Mouse (Mus musculus): ENCODE results near the gene Stn1. TPM values are rescaled to one million over a fixed set of nuclear protein-coding genes. Genes with fewer than 3 reads are reported as not detected.

Stn1 gene
- polyA plus RNA-seq, 1 experiment from 2014 or later, result 54.7 TPM

DNA sequence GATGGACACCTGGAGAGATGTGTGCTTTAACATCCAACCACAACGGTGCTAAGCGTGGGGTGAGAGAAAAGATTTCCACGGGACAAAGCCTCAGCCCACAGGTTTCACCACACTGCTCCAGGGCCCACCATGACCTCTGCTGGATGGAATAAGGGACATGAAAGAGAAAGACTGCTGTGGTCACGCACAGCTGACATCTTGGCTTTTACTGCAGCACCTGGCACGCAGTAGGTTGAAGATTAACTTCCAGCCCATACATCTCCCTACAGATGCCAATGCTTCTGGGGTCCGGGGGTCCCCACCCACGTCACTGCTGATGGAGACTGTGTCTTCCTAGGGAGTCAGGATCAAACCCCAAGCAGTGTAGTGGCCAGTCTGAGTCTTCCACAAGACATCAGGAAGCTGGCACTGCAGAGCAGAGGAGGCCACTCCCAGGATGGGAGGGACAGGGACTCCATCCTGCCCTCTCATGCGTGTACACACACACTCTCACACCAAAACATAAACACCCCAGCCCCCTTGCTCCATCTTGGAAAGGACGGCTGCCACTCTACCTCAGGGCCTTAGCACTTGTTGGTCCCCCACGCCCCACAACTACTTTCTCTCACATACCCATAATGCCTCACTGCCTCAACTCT is 85.7 kb downstream of the Stn1 start:
- Histone ChIP-seq H3K27me3 (ENCODE audit: control insufficient read depth, insufficient read depth, low read length) (no peaks in the 10 kb centered on the region), H3K4me3 (ENCODE audit: low read length) (no peak overlapping the region), H3K27ac (ENCODE audit: low read depth, low read length) (peak overlapping the region; percentile 37; the same call in 1 of the 2 replicates), H3K4me2 (replicated peaks; ENCODE audit: low read depth, low read length) (no peak overlapping the region), H3K9me3 (ENCODE audit: control insufficient read depth, low read length) (no peaks in the 10 kb centered on the region), H3K36me3 (ENCODE audit: control insufficient read depth, insufficient read depth, low read length) (no peaks in the 10 kb centered on the region), H3K4me1 (ENCODE audit: control insufficient read depth, insufficient read depth, low read length) (peaks cover 59% of the 10 kb centered on the region), H3K9ac (ENCODE audit: low read depth, low read length) (no peak overlapping the region)
- 48% methylated on average over 10 of the region's 10 CpGs for WGBS
- ATAC-seq (ENCODE audit: low FRiP score, low TSS enrichment), result peak; percentile 25

Other genes with a start within 250 kb of the Stn1 start
- gene Sh3pxd2a, start 73.1 kb downstream of the Stn1 start, polyA plus RNA-seq (2014; fragmentation: Nextera tagmentation; extraction: Ambion mirVana), result 8.7 and 9.6 TPM in 2 replicates
- gene Slk, start 42.2 kb upstream of the Stn1 start, polyA plus RNA-seq (2014; fragmentation: Nextera tagmentation; extraction: Ambion mirVana), result 16.5 and 20.6 TPM in 2 replicates
- gene Col17a1, start 154.6 kb upstream of the Stn1 start, polyA plus RNA-seq (2014; fragmentation: Nextera tagmentation; extraction: Ambion mirVana), result 0.34 and 0.50 TPM in 2 replicates
- 268 and 309 TPM in 2 replicates for gene Sfr1, start 194.2 kb upstream of the Stn1 start, polyA plus RNA-seq (2014; fragmentation: Nextera tagmentation; extraction: Ambion mirVana)